Mouse (Mus musculus): ENCODE measurements around the gene Sart1. TPM values are rescaled to one million over a fixed set of nuclear protein-coding genes. Genes with fewer than 3 reads are reported as not detected.
"Not testable (repeated sequence)": the region's sequence is repeated elsewhere in the genome, so short reads cannot be mapped to it uniquely, and the experiment has no call there.

Gene Sart1
- polyA plus RNA-seq, 1 experiment, result 27.7 TPM

DNA sequence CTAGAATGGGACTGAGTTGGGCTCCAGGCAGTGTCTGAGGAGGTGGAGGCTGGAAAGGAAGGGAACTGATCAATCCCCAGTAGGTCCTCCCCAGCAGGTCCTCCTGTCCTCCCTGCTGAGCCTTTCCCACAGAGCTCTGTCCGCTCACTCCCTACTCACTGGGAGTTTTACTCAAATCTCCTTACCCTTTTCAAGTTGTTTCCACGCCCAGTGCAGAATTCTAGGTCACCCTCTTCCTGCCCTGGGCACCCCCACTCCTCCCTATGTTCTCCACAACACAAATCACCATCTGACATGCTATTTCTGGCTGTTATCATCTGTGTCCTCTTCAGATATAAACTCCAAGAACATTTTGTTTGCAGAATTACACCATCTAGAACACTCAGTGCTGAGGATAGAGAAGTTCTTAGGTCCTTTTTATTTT is 26.0 kb upstream of the Sart1 start:
- WGBS, result 82% methylated on average over 2 of the region's 2 CpGs

DNA sequence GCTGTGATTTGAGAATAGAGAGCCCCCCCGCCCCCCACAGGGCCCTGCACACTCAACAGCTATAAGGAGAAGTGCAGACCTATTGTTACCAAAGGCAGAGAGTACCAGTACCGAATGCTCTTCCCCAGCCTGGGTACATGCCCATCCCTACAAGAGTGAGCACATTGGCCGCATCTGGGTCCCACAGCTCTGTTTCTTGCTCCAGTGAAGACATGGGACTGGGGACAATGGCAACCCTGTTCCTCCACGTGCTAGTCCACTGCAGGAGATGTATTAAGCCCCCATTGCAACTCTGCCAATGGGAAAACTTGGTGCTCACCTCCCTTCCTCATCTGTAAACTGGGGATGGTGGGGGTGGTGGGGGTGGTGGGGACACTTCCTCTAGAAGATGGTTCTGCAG is 25.3 kb upstream of the Sart1 start:
- 85% methylated on average over 4 of the region's 4 CpGs for WGBS
- Histone ChIP-seq H3K27ac (ENCODE audit: insufficient read depth, low read depth, low read length) (no peak overlapping the region), H3K27me3 (ENCODE audit: control insufficient read depth, insufficient read depth, low read length) (no peaks in the 10 kb centered on the region), H3K4me1 (ENCODE audit: control insufficient read depth, insufficient read depth, insufficient read length, low read length) (peaks cover 3% of the 10 kb centered on the region), H3K36me3 (ENCODE audit: control insufficient read depth, insufficient read depth, low read length) (peaks cover 10% of the 10 kb centered on the region), H3K4me3 (ENCODE audit: low read depth, low read length) (no peak overlapping the region)
- TF ChIP-seq CTCF (IDR thresholded peaks at IDR 0.05; ENCODE audit: extremely low read depth, insufficient read length, insufficient replicate concordance, low read depth, low read length), result no peak
- no peak for TF ChIP-seq POLR2A (IDR thresholded peaks at IDR 0.05; ENCODE audit: low read depth, low read length)

More for the DNA sequence above, 26.0 kb upstream of the Sart1 start:
- TF ChIP-seq CTCF (IDR thresholded peaks at IDR 0.05; ENCODE audit: extremely low read depth, insufficient read length, insufficient replicate concordance, low read depth, low read length), result no peak
- no peak for TF ChIP-seq POLR2A (IDR thresholded peaks at IDR 0.05; ENCODE audit: low read depth, low read length)
- H3K27me3 ChIP-seq (ENCODE audit: control insufficient read depth, insufficient read depth, low read length), result no peaks in the 10 kb centered on the region
- peaks cover 10% of the 10 kb centered on the region for H3K36me3 ChIP-seq (ENCODE audit: control insufficient read depth, insufficient read depth, low read length)
- H3K27ac ChIP-seq (ENCODE audit: insufficient read depth, low read depth, low read length), result no peak overlapping the region
- H3K4me3 ChIP-seq (ENCODE audit: low read depth, low read length), result no peak overlapping the region
- H3K4me1 ChIP-seq (ENCODE audit: control insufficient read depth, insufficient read depth, insufficient read length, low read length), result peaks cover 2% of the 10 kb centered on the region; the same call in 1 of the 2 replicates

DNA sequence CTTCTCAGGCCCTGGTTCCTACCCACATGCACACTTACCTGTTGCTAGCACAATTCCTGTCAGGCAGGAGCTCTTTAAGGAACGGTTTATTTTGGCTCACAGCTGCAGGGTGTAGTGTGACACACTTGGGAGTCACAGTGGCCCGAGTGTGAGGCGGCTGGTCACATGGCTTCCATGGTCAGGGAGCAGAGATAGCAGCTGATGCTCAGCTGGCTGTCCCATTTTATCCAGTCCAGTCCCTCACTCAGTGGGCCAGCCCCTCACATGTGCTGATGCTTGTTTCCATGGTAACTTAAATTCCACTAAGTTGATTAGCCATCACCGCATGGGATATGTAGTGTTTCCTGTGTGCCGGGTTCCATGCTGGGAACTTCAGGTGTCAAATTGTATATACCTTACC is 23.5 kb upstream of the Sart1 start:
- Histone ChIP-seq H3K27me3 (ENCODE audit: control insufficient read depth, insufficient read depth, low read length) (no peaks in the 10 kb centered on the region), H3K36me3 (ENCODE audit: control insufficient read depth, insufficient read depth, low read length) (peaks cover 3% of the 10 kb centered on the region; the same call in 1 of the 2 replicates), H3K27ac (ENCODE audit: insufficient read depth, low read depth, low read length) (no peak overlapping the region), H3K4me1 (ENCODE audit: control insufficient read depth, insufficient read depth, insufficient read length, low read length) (peaks cover 8% of the 10 kb centered on the region), H3K4me3 (ENCODE audit: low read depth, low read length) (no peak overlapping the region)
- no peak for TF ChIP-seq POLR2A (IDR thresholded peaks at IDR 0.05; ENCODE audit: low read depth, low read length)
- WGBS, result 66% methylated on average over 5 of the region's 5 CpGs

DNA sequence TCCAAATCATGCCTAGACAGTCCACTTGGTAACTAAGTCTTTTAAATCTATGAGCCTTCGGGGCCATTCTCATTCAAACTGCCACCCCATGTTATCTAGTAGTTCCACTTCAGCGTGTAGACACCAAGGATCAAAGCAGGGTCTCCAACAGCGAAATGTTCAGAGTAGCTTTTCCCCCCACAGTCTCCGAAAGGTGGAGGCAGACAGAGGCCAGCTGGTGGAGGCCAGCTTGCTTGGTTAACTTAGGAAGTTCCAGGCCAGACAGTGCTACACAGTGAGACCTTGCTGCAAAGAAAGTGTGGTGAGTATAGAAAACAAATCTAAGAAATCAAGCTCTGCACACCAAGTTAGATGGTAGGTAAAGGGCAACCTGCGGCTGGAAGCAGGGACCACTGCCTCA is 22.1 kb upstream of the Sart1 start:
- H3K36me3 ChIP-seq (ENCODE audit: control insufficient read depth, insufficient read depth, low read length), result peaks cover under 1% of the 10 kb centered on the region; the same call in 1 of the 2 replicates
- TF ChIP-seq POLR2A (IDR thresholded peaks at IDR 0.05; ENCODE audit: low read depth, low read length), result no peak
- TF ChIP-seq CTCF (IDR thresholded peaks at IDR 0.05; ENCODE audit: extremely low read depth, insufficient read length, insufficient replicate concordance, low read depth, low read length), result no peak

DNA sequence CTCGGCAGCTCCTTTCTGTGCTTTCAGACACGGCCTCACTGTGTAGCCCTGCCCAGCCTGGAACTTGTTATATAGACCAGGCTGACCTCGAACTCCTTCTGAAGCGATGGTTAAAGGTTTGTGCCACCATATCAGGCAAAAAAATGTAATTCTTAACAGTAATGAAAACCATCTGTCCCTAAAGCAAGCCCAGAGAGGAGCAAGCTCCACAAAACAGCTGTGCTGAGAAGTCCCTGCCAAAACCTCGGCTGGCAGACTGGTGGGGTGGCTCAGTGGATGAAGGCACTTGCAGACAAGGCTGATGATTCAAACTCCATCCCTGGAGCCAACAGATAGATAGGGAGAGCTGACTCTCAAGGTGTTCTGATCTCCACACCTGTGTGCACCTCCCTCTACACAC is 20.6 kb upstream of the Sart1 start:
- Histone ChIP-seq H3K4me3 (ENCODE audit: low read depth, low read length) (no peak overlapping the region), H3K27me3 (ENCODE audit: control insufficient read depth, insufficient read depth, low read length) (no peaks in the 10 kb centered on the region), H3K36me3 (ENCODE audit: control insufficient read depth, insufficient read depth, low read length) (no peaks in the 10 kb centered on the region), H3K27ac (ENCODE audit: insufficient read depth, low read depth, low read length) (peak overlapping the region; percentile 70), H3K4me1 (ENCODE audit: control insufficient read depth, insufficient read depth, insufficient read length, low read length) (peaks cover 6% of the 10 kb centered on the region; the same call in 1 of the 2 replicates)
- TF ChIP-seq CTCF (IDR thresholded peaks at IDR 0.05; ENCODE audit: extremely low read depth, insufficient read length, insufficient replicate concordance, low read depth, low read length), result no peak
- no peak for TF ChIP-seq POLR2A (IDR thresholded peaks at IDR 0.05; ENCODE audit: low read depth, low read length)
- WGBS, result 75% methylated on average over 5 of the region's 5 CpGs

More for the DNA sequence above, 22.1 kb upstream of the Sart1 start:
- H3K27me3 ChIP-seq (ENCODE audit: control insufficient read depth, insufficient read depth, low read length), result no peaks in the 10 kb centered on the region
- H3K27ac ChIP-seq (ENCODE audit: insufficient read depth, low read depth, low read length), result no peak overlapping the region
- no peak overlapping the region for H3K4me3 ChIP-seq (ENCODE audit: low read depth, low read length)
- 95% methylated on average over 5 of the region's 5 CpGs for WGBS
- H3K4me1 ChIP-seq (ENCODE audit: control insufficient read depth, insufficient read depth, insufficient read length, low read length), result peaks cover 8% of the 10 kb centered on the region

DNA sequence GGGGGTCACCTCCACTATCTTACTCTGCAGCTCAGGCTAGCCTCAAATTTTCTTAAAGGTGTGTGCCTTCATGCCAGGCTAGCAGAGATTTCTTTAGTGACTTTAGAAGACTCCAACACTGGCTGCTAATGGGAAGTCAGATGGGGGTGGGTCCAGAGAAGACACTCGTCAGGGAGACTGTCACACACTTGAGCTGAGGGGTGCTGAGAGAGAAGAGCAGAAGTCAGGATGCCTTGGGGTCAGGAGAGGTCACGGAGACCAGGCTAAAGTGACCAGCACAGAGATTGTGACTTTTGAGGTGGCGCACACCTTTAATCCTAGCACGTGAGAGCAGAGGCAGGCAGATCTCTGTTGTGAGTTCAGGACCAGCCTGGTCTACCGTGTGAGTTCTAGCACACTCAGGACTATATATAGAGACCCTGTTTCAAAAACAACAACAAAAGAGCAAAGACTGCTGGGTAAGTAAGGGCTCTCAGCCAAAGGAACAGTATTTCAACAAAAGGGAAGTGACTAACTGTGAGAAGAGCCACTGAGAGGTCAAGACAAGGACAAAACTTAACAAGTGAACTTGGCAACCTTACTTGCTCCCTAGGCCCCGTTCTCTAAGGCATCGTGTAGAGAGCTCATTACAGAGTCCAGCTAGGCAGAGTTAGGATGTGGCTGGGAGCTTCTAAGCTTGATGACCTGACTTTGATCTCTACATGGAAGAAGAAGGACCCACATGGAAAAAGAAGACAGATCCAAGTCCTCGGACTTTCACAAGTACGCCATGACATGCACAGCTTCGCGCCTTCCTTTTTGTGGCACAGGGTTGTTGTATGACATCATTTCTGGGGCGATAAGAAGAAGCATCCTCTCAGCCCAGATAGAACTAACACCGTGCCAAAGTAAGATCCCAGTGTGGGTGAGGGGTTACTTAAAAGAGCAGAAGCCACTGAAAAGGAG is 19.8 kb upstream of the Sart1 start:
- Histone ChIP-seq H3K4me3 (ENCODE audit: low read depth, low read length) (no peak overlapping the region), H3K4me1 (ENCODE audit: control insufficient read depth, insufficient read depth, insufficient read length, low read length) (peaks cover 6% of the 10 kb centered on the region; the same call in 1 of the 2 replicates), H3K36me3 (ENCODE audit: control insufficient read depth, insufficient read depth, low read length) (no peaks in the 10 kb centered on the region), H3K27ac (ENCODE audit: insufficient read depth, low read depth, low read length) (peak overlapping the region; percentile 97), H3K27me3 (ENCODE audit: control insufficient read depth, insufficient read depth, low read length) (no peaks in the 10 kb centered on the region)
- TF ChIP-seq CTCF (IDR thresholded peaks at IDR 0.05; ENCODE audit: extremely low read depth, insufficient read length, insufficient replicate concordance, low read depth, low read length) (no peak), POLR2A (IDR thresholded peaks at IDR 0.05; ENCODE audit: low read depth, low read length) (no peak)
- 76% methylated on average over 13 of the region's 13 CpGs for WGBS

DNA sequence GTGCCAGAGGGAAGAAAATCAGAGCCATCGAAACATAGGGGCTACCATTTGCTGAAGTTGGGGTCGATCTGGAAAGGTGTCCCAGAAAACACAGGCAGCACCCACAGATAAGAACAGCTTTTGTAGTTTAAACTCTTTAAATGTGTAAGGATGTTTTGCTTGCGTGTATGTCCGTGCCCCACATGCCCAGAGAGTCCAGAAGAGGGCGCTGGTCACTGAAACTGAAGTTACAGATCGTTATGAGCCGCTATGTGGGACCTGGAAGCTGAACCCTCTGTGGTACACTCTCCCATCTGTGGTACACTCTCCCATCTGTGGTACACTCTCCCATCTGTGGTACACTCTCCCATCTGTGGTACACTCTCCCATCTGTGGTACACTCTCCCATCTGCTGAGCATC is 18.6 kb upstream of the Sart1 start:
- WGBS, result 4% methylated on average over 7 of the region's 7 CpGs
- Histone ChIP-seq H3K4me3 (ENCODE audit: low read depth, low read length) (peak overlapping the region; percentile 66), H3K27me3 (ENCODE audit: control insufficient read depth, insufficient read depth, low read length) (no peaks in the 10 kb centered on the region), H3K36me3 (ENCODE audit: control insufficient read depth, insufficient read depth, low read length) (no peaks in the 10 kb centered on the region), H3K27ac (ENCODE audit: insufficient read depth, low read depth, low read length) (peak overlapping the region; percentile 97), H3K4me1 (ENCODE audit: control insufficient read depth, insufficient read depth, insufficient read length, low read length) (peaks cover 6% of the 10 kb centered on the region; the same call in 1 of the 2 replicates)
- TF ChIP-seq POLR2A (IDR thresholded peaks at IDR 0.05; ENCODE audit: low read depth, low read length) (no peak), CTCF (IDR thresholded peaks at IDR 0.05; ENCODE audit: extremely low read depth, insufficient read length, insufficient replicate concordance, low read depth, low read length) (peak; percentile 71; the same call in 1 of the 2 replicates)

DNA sequence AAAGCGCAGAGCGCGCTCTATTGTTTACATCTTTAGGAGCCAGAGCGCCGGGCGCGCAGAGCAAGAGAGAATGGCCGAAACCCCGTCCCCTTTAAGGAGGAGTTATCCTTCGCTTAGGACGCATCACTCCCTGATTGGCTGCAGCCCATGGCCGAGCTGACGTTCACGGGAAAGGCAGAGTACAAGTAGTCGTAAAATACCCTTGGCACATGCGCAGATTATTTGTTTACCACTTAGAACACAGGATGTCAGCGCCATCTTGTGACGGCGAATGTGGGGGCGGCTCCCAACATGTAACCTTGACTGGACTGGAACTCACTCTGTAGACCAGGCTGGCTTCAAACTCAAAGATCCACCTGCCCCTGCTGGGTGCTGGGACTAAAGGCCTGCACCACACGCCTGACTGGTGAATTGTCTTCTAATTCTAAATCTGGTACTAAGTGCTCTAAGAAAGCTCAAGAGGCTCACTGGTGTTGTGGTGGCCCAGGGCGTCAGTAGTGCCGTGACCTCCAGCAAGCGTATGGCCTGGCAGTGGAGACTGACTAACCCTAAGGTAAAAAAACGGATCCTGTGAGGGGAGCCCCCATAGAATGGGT is 18.1 kb upstream of the Sart1 start:
- H3K4me3 ChIP-seq (ENCODE audit: low read depth, low read length), result peak overlapping the region; percentile 66
- not testable (repeated sequence) for H3K36me3 ChIP-seq (ENCODE audit: control insufficient read depth, insufficient read depth, low read length); H3K27me3 ChIP-seq (ENCODE audit: control insufficient read depth, insufficient read depth, low read length); H3K4me1 ChIP-seq (ENCODE audit: control insufficient read depth, insufficient read depth, insufficient read length, low read length)
- H3K27ac ChIP-seq (ENCODE audit: insufficient read depth, low read depth, low read length), result peak overlapping the region; percentile 97
- WGBS, result 3% methylated on average over 25 of the region's 25 CpGs

All from small intestine, adult 2 months (tissue).